Mouse (Mus musculus): Measurements from ENCODE around the gene Zfp385b. TPM values are rescaled to one million over a fixed set of nuclear protein-coding genes. Genes with fewer than 3 reads are reported as not detected.

The Zfp385b gene
- polyA plus RNA-seq, 1 experiment from 2014 or later = 2.2 TPM

DNA sequence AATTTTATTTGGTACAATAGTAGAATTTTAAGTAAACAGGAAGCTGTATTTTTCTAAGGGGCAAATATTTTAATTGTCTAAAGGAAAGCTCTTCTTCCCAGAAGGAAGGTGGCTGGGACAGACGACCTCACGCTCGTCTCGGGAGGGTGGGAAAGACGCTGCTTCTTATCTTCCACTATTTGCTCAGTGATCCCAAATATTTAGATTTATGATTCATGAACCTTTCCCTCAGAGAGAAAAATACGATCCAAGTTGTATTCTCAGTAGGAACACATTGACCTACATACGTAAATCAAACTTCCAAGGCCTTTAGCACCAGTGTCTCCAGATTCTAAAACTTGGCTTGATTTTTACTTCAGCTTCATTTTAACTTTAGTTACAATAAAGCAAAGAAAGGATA lies 226.0 kb downstream of the Zfp385b start:
- no peak for DNase-seq (ENCODE audit: low spot score)

GRCm38 (mm10) chr2:77592525-77592924 lies 226.9 kb downstream of the Zfp385b start:
- DNase-seq (ENCODE audit: low spot score) = no peak

DNA sequence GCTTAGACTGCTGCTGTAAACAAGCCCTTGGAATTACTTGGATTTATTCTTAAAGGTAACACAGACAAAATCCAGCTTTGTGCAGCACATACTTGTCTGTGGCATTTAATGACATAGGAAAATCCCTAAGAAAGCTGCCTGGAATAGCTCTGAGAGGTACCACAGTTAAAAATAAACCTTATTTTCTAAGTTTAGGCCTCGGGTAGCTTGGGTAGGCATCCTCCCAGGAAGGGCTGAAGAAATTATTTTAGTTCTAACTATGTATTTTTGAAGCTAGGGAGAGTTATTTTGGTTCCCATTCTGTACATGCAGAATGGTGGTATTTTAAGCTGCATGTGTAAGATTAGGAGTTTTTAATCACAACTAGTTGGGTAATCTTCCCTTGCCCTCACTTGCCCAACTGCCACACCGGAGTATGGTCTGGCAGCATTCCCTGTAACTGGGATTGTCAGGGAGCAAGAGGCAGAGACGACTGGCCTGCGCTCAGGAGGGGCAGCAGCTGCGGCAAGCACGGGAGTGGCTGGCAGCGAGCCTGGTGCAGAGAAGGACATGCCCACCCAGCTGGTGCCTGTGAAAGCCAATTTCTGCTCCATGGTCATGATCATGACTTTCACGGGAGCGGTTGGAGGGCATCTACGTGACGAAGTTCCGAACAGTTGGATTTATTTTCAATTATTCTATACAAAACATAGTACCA lies 230.1 kb downstream of the Zfp385b start:
- no peak for DNase-seq (ENCODE audit: low spot score)

DNA sequence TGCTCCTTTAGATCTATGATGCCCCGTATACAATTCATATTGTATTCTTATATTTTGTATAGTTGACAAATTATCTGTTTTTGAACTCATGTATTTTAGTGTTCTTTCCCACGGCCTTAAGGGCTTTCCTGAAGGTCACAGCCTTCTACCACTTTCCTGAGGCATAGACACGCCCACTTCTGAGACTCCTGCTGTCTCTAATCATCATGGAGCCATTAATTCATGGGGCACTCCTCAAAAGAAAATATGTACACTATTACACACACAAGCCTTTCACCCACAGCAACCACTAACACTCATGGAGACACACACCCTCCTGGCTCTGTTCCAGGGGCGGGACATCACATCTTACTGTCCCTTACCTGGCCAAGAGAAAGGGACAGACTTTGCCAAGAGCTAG lies 232.1 kb downstream of the Zfp385b start:
- DNase-seq (ENCODE audit: low spot score) = no peak

DNA sequence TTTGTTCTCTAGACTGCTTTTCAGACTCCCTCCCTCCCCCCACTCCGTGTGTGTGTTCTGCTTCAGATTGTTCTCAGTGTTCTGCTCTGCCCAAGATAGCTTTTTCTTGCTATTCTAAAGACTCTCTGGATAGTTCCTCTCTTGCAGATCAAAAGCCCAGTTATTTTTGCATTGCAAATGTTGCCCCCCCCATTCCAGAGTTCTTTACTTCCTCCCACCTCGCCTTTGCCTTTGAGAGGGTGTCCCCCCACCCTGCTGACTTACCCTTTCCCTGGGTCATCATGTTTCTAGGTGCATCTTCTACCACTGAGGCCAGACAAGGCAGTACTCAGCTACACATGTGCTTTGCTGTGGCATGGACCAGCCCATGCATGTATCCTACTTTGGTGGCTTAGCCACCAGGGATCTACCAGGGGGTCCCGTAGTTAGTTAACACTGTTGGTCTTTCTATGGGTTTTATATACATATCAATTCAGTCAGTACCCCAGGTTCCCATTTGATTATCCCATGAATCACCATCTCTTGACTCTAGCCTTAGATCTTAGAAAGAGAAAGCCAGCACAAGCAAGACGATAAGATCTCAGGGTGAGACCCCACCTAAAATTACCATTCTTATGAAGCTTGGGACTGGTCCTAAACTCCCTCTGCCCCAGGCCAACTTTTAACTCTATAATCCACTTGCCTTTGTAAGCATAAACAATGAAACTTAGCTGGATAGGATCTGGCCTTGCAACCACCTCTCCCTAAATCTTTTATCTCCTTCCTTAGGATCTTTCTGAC lies 232.7 kb downstream of the Zfp385b start:
- no peak for DNase-seq (ENCODE audit: low spot score)

- DNase-seq (ENCODE audit: low spot score) = no peak
Observed at GRCm38 (mm10) chr2:77583586-77583985, 235.9 kb downstream of the Zfp385b start.

DNA sequence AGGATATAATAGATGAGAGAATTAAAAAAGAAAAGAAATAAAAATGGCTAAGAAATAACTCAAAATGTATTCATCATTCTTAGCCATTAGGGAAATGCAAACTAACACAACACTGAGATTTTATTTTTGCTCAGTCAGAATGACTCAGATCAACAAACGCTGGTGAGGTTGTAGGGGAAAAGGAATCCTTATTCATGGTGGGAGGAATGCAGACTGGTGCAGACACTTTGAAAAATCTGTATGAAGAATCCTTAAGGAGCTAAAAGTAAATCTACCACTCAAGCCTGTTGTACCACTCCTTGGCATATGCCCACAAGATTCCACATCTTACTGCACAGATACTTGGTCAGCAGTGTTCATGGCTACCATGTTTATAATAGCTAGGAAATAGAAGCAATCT lies 242.9 kb downstream of the Zfp385b start:
- DNase-seq (ENCODE audit: low spot score) = no peak

DNA sequence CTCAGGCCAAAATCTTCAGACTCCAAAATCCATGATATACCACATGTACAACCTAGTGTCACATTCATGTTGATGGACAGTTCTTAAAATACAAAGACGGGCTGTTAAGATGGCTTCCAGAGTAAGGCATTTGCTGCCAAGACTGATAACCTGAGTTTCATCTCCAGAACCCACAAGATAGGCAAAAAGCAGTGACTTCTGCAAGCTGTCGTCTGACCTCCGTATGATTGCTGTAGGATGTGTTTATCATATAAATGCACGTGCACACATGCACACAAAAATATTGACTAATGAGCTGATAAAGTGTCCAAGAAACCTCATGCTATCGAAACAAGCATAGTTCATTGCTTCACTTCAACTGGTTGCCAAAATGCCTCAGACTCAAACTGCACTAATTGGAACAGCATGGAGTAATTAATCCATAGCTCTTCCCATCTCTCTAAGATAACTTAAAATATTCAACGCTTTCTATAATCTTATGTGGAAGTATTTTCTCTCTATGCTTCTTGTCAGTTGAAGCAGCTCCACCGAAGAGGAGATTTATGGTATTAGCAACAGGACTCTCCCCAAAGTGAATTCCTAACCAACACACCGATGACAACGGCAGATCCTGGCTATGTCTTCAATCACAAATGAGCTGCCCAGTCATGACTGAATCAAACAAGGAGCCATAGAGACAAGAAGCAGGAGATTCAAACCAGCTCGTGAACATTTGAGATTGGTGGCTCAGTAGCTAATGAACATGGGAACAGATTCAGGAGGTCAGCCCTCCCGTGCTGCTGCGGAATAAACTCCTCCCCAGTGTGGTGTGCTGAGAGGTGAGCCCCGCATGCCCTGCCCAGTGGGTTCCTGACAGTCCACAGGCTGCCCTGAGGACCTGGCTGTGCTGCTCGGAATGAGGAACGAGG lies 251.7 kb downstream of the Zfp385b start:
- DNase-seq (ENCODE audit: low spot score) = no peak

GRCm38 (mm10) chr2:77563706-77564105 lies 255.7 kb downstream of the Zfp385b start:
- no peak for DNase-seq (ENCODE audit: low spot score)

- no peak for DNase-seq (ENCODE audit: low spot score)
Observed at GRCm38 (mm10) chr2:77561941-77562340, 257.5 kb downstream of the Zfp385b start.

DNA sequence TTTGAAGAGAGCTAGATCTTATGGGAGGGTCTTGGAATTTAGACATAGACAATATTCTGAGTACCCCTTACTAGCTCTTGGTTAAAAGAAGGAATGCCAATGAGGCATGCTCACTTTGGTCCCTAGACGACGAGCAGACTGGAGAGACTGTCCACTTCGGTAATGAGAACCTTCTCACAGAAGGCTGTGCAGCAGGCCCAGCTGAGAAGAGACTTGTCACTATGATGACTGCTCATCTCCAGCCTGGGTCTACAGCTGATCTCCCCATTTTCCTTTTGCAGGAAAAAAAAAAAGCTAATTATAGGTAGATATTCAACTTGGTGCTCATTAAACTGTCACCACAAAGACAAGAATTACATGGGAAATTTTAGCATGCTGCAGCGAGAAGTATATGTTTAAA lies 262.5 kb downstream of the Zfp385b start:
- DNase-seq (ENCODE audit: low spot score) = no peak

GRCm38 (mm10) chr2:77555980-77556379 lies 263.5 kb downstream of the Zfp385b start:
- DNase-seq (ENCODE audit: low spot score) = no peak

DNA sequence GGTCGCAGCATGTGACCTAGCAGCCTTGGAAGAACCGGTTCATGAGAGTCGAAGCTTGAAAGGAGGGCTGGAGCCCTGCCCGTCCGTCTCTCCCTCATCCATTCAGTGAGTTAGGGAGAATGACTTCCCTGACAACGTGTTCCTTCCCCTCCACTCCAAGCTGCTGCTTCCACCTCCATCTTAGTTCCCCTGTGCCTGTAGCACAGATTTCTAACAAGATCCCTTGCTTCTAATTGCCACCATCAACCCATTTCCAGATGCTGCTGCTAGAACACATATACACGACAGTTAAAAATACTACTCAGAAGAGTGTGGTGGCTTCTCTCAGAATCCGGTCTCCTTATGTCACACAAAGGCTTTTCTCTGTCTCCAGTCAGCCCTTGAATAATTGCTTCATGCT lies 266.8 kb downstream of the Zfp385b start:
- no peak for DNase-seq (ENCODE audit: low spot score)

GRCm38 (mm10) chr2:77543388-77543787 lies 276.1 kb downstream of the Zfp385b start:
- no peak for DNase-seq (ENCODE audit: low spot score)

DNA sequence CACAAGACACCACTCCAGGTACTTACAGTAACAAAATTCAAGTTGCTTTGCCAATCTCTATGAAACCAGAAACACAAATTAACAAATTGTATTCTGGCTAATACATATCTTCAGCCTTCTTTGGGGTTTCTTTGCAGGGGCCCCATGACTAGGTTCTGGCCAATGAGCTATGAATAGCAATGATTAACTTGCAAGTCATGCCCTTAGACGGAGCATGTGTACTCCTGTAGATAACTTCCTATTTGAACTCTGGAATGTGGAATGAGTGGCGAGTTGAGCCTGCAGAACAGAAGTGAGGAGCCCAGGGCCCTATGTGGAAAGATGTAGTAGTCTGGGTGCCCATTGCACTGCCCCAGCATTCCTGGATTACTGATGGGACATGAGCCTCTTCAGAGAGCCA lies 276.8 kb downstream of the Zfp385b start:
- DNase-seq (ENCODE audit: low spot score) = no peak

- DNase-seq (ENCODE audit: low spot score) = no peak
Observed at GRCm38 (mm10) chr2:77541681-77542080, 277.8 kb downstream of the Zfp385b start.

GRCm38 (mm10) chr2:77540860-77541259 lies 278.6 kb downstream of the Zfp385b start:
- no peak for DNase-seq (ENCODE audit: low spot score)

GRCm38 (mm10) chr2:77536556-77536955 lies 282.9 kb downstream of the Zfp385b start:
- no peak for DNase-seq (ENCODE audit: low spot score)

GRCm38 (mm10) chr2:77528079-77528752 lies 291.2 kb downstream of the Zfp385b start:
- no peak for DNase-seq (ENCODE audit: low spot score)

DNA sequence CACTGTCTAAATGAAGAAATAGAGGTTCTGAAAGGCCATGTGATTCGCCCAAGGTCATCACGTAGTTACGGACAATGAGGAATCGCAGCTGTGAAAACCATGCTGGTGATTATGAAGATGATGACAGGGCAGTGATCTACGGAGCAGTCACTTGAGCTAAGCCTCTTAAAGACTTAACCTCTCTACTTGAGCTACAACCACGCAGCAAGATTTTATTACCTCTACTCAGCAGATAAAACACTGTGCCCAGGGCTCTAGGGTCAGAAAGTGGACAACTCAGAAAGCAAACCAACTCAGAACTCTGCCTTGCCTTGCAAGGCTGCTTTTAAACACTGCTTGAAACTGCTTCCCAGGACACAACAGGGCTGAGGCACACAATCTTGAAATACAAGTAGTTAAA lies 291.8 kb downstream of the Zfp385b start:
- no peak for DNase-seq (ENCODE audit: low spot score)

GRCm38 (mm10) chr2:77526803-77527202 lies 292.6 kb downstream of the Zfp385b start:
- no peak for DNase-seq (ENCODE audit: low spot score)
